Mouse (Mus musculus): ENCODE measurements around the gene Tarsl2. TPM values are rescaled to one million over a fixed set of nuclear protein-coding genes. Genes with fewer than 3 reads are reported as not detected.

Tarsl2 gene
- polyA plus RNA-seq, 1 experiment: 4.2 TPM

DNA sequence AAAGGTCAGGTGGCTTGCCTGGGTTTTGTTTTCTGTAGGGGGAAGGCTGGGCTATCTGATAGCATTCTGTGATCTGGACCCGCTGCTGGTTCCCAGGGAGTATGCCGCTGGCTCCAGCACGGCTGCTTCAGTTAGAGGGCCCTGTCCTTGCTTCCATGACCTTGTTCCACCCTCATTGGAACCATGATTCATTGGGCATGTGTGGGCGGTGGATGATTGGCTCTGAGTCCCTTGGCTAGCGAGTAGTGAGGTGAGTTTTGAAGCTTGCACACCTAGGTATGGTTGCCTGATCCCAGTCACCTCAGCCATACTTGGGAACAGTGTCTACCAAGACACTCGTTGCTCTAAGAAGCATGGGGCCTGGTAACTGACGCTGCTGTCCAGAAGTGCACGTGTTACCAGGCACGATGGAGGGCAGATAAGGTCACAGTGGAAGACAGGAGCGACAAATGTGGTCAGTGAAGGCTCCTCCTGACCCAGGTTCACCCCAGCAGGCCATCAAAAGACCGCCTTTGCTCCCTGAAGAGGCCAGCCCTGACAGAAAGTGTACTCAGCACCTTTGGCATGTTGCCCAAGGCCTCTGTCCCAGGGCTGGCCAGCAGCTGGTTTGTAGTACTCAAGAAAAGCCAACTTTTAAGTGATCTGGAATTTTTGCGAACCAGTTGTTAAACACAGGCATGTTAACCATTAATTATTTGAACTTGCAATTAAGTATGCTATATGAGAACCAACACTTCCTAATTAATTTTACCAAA is 92.8 kb downstream of the Tarsl2 start:
- Histone ChIP-seq H3K36me3 (ENCODE audit: control insufficient read depth, insufficient read depth, low read length) (no peaks in the 10 kb centered on the region), H3K27me3 (ENCODE audit: control insufficient read depth, insufficient read depth, low read length) (no peaks in the 10 kb centered on the region), H3K4me3 (ENCODE audit: control insufficient read depth, insufficient read depth, low read length) (no peak overlapping the region), H3K4me1 (replicated peaks; ENCODE audit: control insufficient read depth, insufficient read depth, low read length) (no peaks in the 10 kb centered on the region), H3K27ac (ENCODE audit: control insufficient read depth, insufficient read depth, low read length) (no peak overlapping the region)
- DNase-seq: no peak
- 87% methylated on average over 12 of the region's 12 CpGs for WGBS
- TF ChIP-seq CTCF (IDR thresholded peaks at IDR 0.05; ENCODE audit: borderline replicate concordance, control insufficient read depth, extremely low read depth, insufficient read depth, low read length, poor library complexity) (no peak), POLR2A (IDR thresholded peaks at IDR 0.05; ENCODE audit: control insufficient read depth, extremely low read depth, insufficient read depth, low read length, poor library complexity) (no peak)

Other genes with a start within 250 kb of the Tarsl2 start
- gene Tjp1, start 117.1 kb upstream of the Tarsl2 start, polyA plus RNA-seq (2012; rRNA removed): 2.8 and 3.6 TPM in 2 replicates
- gene Tm2d3, start 46.3 kb downstream of the Tarsl2 start, polyA plus RNA-seq (2012; rRNA removed): 104 and 117 TPM in 2 replicates
- gene Pcsk6, start 216.8 kb downstream of the Tarsl2 start, polyA plus RNA-seq (2012; rRNA removed): 4.1 and 4.5 TPM in 2 replicates

All from thymus, adult 2 months (tissue).